In genomic region chr6:35133579-35134488, GRCm38 (mm10) we compare ENCODE assay signal across 8 mouse cellular contexts. TPM values are rescaled to one million over a fixed set of nuclear protein-coding genes. Genes with fewer than 3 reads are reported as not detected.
DNase-seq lines count a peak whose midpoint lies in the region; ATAC-seq and TF ChIP-seq lines count a peak whose summit lies in the region.

Gene Cnot4, minus strand, starts transcription at chr6:35133724.

- WGBS in embryonic facial prominence, embryonic 14.5 days, result under 1% methylated on average over 42 of the region's 55 CpGs
- under 1% methylated on average over 55 of the region's 55 CpGs for WGBS in heart, adult 2 months
- WGBS in limb, embryonic 13.5 days, result under 1% methylated on average over 55 of the region's 55 CpGs
- WGBS in midbrain, embryonic 16.5 days, result under 1% methylated on average over 54 of the region's 55 CpGs

- peak within 1 kb of the TSS; percentile 85 for H3K4me2 ChIP-seq in embryonic facial prominence, embryonic 14.5 days (ENCODE audit: low read depth, low read length)
- H3K4me2 ChIP-seq in limb, embryonic 13.5 days (replicated peaks), result peak within 1 kb of the TSS; percentile 83
- H3K4me2 ChIP-seq in midbrain, embryonic 16.5 days (ENCODE audit: low read length), result peak within 1 kb of the TSS; percentile 88

- no peaks in the 10 kb centered on the region for H3K9me3 ChIP-seq in embryonic facial prominence, embryonic 14.5 days (ENCODE audit: control insufficient read depth, low read length)
- no peaks in the 10 kb centered on the region for H3K9me3 ChIP-seq in limb, embryonic 13.5 days
- no peaks in the 10 kb centered on the region for H3K9me3 ChIP-seq in midbrain, embryonic 16.5 days (replicated peaks; ENCODE audit: control insufficient read depth, low read length, poor library complexity, severe bottlenecking)

- H3K27me3 ChIP-seq in embryonic facial prominence, embryonic 14.5 days (replicated peaks; ENCODE audit: control insufficient read depth, insufficient read depth, low read length), result no peaks in the 10 kb centered on the region
- H3K27me3 ChIP-seq in heart, adult 2 months (ENCODE audit: control insufficient read depth, insufficient read depth, low read length), result no peaks in the 10 kb centered on the region
- H3K27me3 ChIP-seq in limb, embryonic 13.5 days, result no peaks in the 10 kb centered on the region
- H3K27me3 ChIP-seq in midbrain, embryonic 16.5 days (ENCODE audit: control insufficient read depth, insufficient read depth, low read depth, low read length), result no peaks in the 10 kb centered on the region

- TF ChIP-seq EP300 in heart, adult 2 months (IDR thresholded peaks at IDR 0.05; ENCODE audit: insufficient read depth, low read depth, low read length), result no peak

- peak within 1 kb of the TSS; percentile 83 for H3K9ac ChIP-seq in embryonic facial prominence, embryonic 14.5 days (ENCODE audit: low read depth, low read length)
- peak within 1 kb of the TSS; percentile 88 for H3K9ac ChIP-seq in heart, adult 2 months (ENCODE audit: low read depth, low read length)
- H3K9ac ChIP-seq in limb, embryonic 13.5 days, result peak within 1 kb of the TSS; percentile 92
- peak within 1 kb of the TSS; percentile 86 for H3K9ac ChIP-seq in midbrain, embryonic 16.5 days (ENCODE audit: low read depth, low read length)

- peak; percentile 93 for TF ChIP-seq POLR2A in heart, adult 2 months (IDR thresholded peaks at IDR 0.05; ENCODE audit: insufficient read depth, low read depth, low read length)

- peak; percentile 99 for DNase-seq in 3T3-L1 (ENCODE audit: low read depth, low spot score)
- peak; percentile 95 to 99 for DNase-seq in adrenal gland, postnatal 4 days (ENCODE audit: low spot score in 2 of 2)
- DNase-seq in embryonic facial prominence, embryonic 14.5 days (ENCODE audit: low spot score), result peak; percentile 99
- peak; percentile 98 to 99 for DNase-seq in heart, adult 2 months
- DNase-seq in kidney, adult 8-10 months, result peak; percentile 99
- DNase-seq in spleen, postnatal 10 days (ENCODE audit: low spot score in 2 of 2), result peak; percentile 96 to 99

- no peak for TF ChIP-seq CTCF in heart, adult 2 months (IDR thresholded peaks at IDR 0.05)

- H3K79me2 ChIP-seq in heart, adult 2 months (replicated peaks; ENCODE audit: control insufficient read depth, insufficient read depth, low read length), result peaks cover 3% of the 10 kb centered on the region; the same call in 1 of the 2 replicates

- intact Hi-C loops in heart, adult 2 months (cut with DNase I), result loop anchor here (1.0 kb wide), 2 partner anchors 41 to 44 kb away; no protein-coding TSS in a partner anchor

- H3K4me3 ChIP-seq in embryonic facial prominence, embryonic 14.5 days (ENCODE audit: low read depth, low read length), result peak within 1 kb of the TSS; percentile 79
- H3K4me3 ChIP-seq in heart, adult 2 months, result peak within 1 kb of the TSS; percentile 86
- H3K4me3 ChIP-seq in limb, embryonic 13.5 days, result peak within 1 kb of the TSS; percentile 85
- H3K4me3 ChIP-seq in midbrain, embryonic 16.5 days (ENCODE audit: low read depth, low read length), result peak within 1 kb of the TSS; percentile 81

- H3K27ac ChIP-seq in embryonic facial prominence, embryonic 14.5 days (replicated peaks; ENCODE audit: low read depth, low read length), result peak within 1 kb of the TSS; percentile 95
- H3K27ac ChIP-seq in heart, adult 2 months, result peak within 1 kb of the TSS; percentile 93
- H3K27ac ChIP-seq in limb, embryonic 13.5 days, result peak within 1 kb of the TSS; percentile 90
- H3K27ac ChIP-seq in midbrain, embryonic 16.5 days (ENCODE audit: low read length), result peak within 1 kb of the TSS; percentile 93

- ATAC-seq in embryonic facial prominence, embryonic 14.5 days (ENCODE audit: low read depth), result peak; percentile 99
- peak; percentile 99 for ATAC-seq in limb, embryonic 13.5 days (ENCODE audit: low FRiP score, low read depth)
- peak; percentile 99 for ATAC-seq in midbrain, embryonic 16.5 days

- H3K4me1 ChIP-seq in embryonic facial prominence, embryonic 14.5 days (ENCODE audit: control insufficient read depth, insufficient read depth, low read length), result peaks cover 10% of the 10 kb centered on the region
- H3K4me1 ChIP-seq in heart, adult 2 months (ENCODE audit: control insufficient read depth, insufficient read depth, low read length), result peaks cover 5% of the 10 kb centered on the region
- H3K4me1 ChIP-seq in limb, embryonic 13.5 days, result peaks cover 19% of the 10 kb centered on the region
- peaks cover 24% of the 10 kb centered on the region for H3K4me1 ChIP-seq in midbrain, embryonic 16.5 days (ENCODE audit: control insufficient read depth, insufficient read depth, low read length)

- no peaks in the 10 kb centered on the region for H3K36me3 ChIP-seq in embryonic facial prominence, embryonic 14.5 days (ENCODE audit: control insufficient read depth, insufficient read depth, low read length)
- peaks cover 11% of the 10 kb centered on the region for H3K36me3 ChIP-seq in heart, adult 2 months (ENCODE audit: control insufficient read depth, insufficient read depth, low read length)
- no peaks in the 10 kb centered on the region for H3K36me3 ChIP-seq in limb, embryonic 13.5 days
- no peaks in the 10 kb centered on the region for H3K36me3 ChIP-seq in midbrain, embryonic 16.5 days (ENCODE audit: control insufficient read depth, insufficient read depth, low read length)

RNA-seq across cellular contexts. Expression of gene Cnot4, which starts in this region (rescaled TPM):
- total RNA-seq in adrenal gland, postnatal 4 days (2021), result 10 to 100 TPM; 25.0 to 26.0 TPM
- polyA plus RNA-seq in embryonic facial prominence, embryonic 14.5 days (2014; fragmentation: Nextera tagmentation; extraction: Ambion mirVana), result 29.8 and 30.2 TPM in 2 replicates
- 10 to 100 TPM; 21.9 to 23.4 TPM for total RNA-seq in heart, adult 2 months (2021)
- polyA plus RNA-seq in heart, adult 2 months (2012; rRNA removed), result 11.0 and 15.5 TPM in 2 replicates
- polyA plus RNA-seq in limb, embryonic 13.5 days (2015; fragmentation: Nextera tagmentation; extraction: Ambion mirVana), result 37.2 and 39.4 TPM in 2 replicates
- 35.7 and 36.3 TPM in 2 replicates for polyA plus RNA-seq in midbrain, embryonic 16.5 days (2015; fragmentation: Nextera tagmentation; extraction: Ambion mirVana)

Comparison
In these comparisons a context has a peak if more than half of its experiments do, and no peak if none do; other contexts are left out.
1. Peak in every context shown above with its lines: DNase-seq, ATAC-seq, H3K4me3 ChIP-seq and H3K27ac ChIP-seq.